In the genomic region with DNA sequence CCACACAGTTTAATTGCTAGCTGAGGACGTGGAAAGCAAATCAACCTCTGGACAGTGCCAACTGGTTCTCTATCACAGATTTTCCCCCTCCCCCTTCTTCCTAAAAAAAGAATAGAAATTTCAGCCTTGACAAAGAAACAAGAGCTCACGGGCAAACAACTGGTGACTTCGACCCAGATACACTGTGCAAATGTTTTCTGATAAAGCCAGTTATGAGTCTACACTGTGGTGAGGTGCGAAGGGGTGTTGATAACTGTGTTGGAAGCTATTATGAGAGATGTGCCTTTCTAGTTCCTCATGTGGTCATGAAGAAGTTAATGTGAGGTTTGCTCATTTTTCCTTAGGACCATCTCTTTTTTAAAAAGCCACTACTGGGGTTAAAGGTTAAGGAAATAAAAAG, we compare ENCODE assay signal across 21 mouse cellular contexts. TPM values are rescaled to one million over a fixed set of nuclear protein-coding genes. Genes with fewer than 3 reads are reported as not detected.
DNase-seq lines count a peak whose midpoint lies in the region; ATAC-seq and TF ChIP-seq lines count a peak whose summit lies in the region.
"Had no signal": no experiment of that assay in that cellular context is flagged by ENCODE, and none has a peak within 500 bp of the region (broad histone marks: within the 10 kb centered on the region; RNA-seq: fewer than 3 reads in every experiment).

No protein-coding gene starts in this region.

- no peak overlapping the region for H3K27ac ChIP-seq in stomach, embryonic 14.5 days (ENCODE audit: low read length)
- no peak overlapping the region for H3K27ac ChIP-seq in stomach, embryonic 15.5 days
- H3K27ac ChIP-seq in stomach, postnatal 0 days (replicated peaks) = no peak overlapping the region
- no peak overlapping the region for H3K27ac ChIP-seq in liver, embryonic 11.5 days (ENCODE audit: low read depth, low read length)

- 0 out of 2 replicates have a peak, but pooled peaks have one; percentile 46 for ATAC-seq in stomach, embryonic 14.5 days (ENCODE audit: insufficient number of reproducible peaks, insufficient read depth, low FRiP score, low read depth)
- ATAC-seq in stomach, embryonic 15.5 days (ENCODE audit: insufficient read depth, low FRiP score, low read depth) = peak; percentile 71; the same call in 1 of the 2 replicates
- peak; percentile 85 for ATAC-seq in stomach, postnatal 0 days (ENCODE audit: low FRiP score, low TSS enrichment)
- ATAC-seq in liver, embryonic 11.5 days (replicated peaks; ENCODE audit: low FRiP score) = no peak
- ATAC-seq: activated CD4-positive, CD25-positive, alpha-beta regulatory T cell, adult 4 months; CD4-positive, CD25-positive, alpha-beta regulatory T cell, adult 4 months; Patski had no signal

- no peak overlapping the region for H3K9ac ChIP-seq in stomach, embryonic 14.5 days (replicated peaks; ENCODE audit: low read depth, low read length)
- H3K9ac ChIP-seq in stomach, embryonic 15.5 days = no peak overlapping the region
- no peak overlapping the region for H3K9ac ChIP-seq in stomach, postnatal 0 days (ENCODE audit: low read length)
- no peak overlapping the region for H3K9ac ChIP-seq in liver, embryonic 11.5 days (ENCODE audit: low read depth, low read length)

- no peaks in the 10 kb centered on the region for H3K9me3 ChIP-seq in stomach, embryonic 14.5 days (ENCODE audit: control insufficient read depth, low read depth, low read length)
- no peaks in the 10 kb centered on the region for H3K9me3 ChIP-seq in stomach, embryonic 15.5 days
- H3K9me3 ChIP-seq in stomach, postnatal 0 days (ENCODE audit: control insufficient read depth, low read length) = no peaks in the 10 kb centered on the region
- H3K9me3 ChIP-seq in liver, embryonic 11.5 days (ENCODE audit: control insufficient read depth, low read length) = no peaks in the 10 kb centered on the region
- H3K9me3 ChIP-seq: G1E had no signal

- no peaks in the 10 kb centered on the region for H3K4me1 ChIP-seq in stomach, embryonic 14.5 days (ENCODE audit: control insufficient read depth, insufficient read depth, low read length)
- no peaks in the 10 kb centered on the region for H3K4me1 ChIP-seq in stomach, embryonic 15.5 days
- no peaks in the 10 kb centered on the region for H3K4me1 ChIP-seq in stomach, postnatal 0 days (replicated peaks; ENCODE audit: control insufficient read depth, insufficient read depth)
- H3K4me1 ChIP-seq in liver, embryonic 11.5 days (replicated peaks; ENCODE audit: control insufficient read depth, insufficient read depth, low read length) = no peaks in the 10 kb centered on the region

- TF ChIP-seq EP300 in stomach, postnatal 0 days (optimal IDR thresholded peaks at IDR 0.05) = no peak

- H3K4me2 ChIP-seq in stomach, embryonic 14.5 days (replicated peaks; ENCODE audit: low read depth, low read length) = no peak overlapping the region
- no peak overlapping the region for H3K4me2 ChIP-seq in stomach, embryonic 15.5 days
- no peak overlapping the region for H3K4me2 ChIP-seq in stomach, postnatal 0 days (replicated peaks; ENCODE audit: low read depth)
- no peak overlapping the region for H3K4me2 ChIP-seq in liver, embryonic 11.5 days

- TF ChIP-seq CTCF in stomach, postnatal 0 days (IDR thresholded peaks at IDR 0.05; ENCODE audit: low read depth) = no peak

- no peaks in the 10 kb centered on the region for H3K36me3 ChIP-seq in stomach, embryonic 14.5 days (ENCODE audit: control insufficient read depth, insufficient read depth, low read length)
- no peaks in the 10 kb centered on the region for H3K36me3 ChIP-seq in stomach, embryonic 15.5 days
- H3K36me3 ChIP-seq in stomach, postnatal 0 days (ENCODE audit: control insufficient read depth, insufficient read depth, low read length) = no peaks in the 10 kb centered on the region
- no peaks in the 10 kb centered on the region for H3K36me3 ChIP-seq in liver, embryonic 11.5 days (ENCODE audit: control insufficient read depth, insufficient read depth, low read length)
- H3K36me3 ChIP-seq: G1E had no signal

- no peaks in the 10 kb centered on the region for H3K27me3 ChIP-seq in stomach, embryonic 14.5 days (ENCODE audit: control insufficient read depth, insufficient read depth, low read length)
- H3K27me3 ChIP-seq in stomach, embryonic 15.5 days (replicated peaks) = no peaks in the 10 kb centered on the region
- no peaks in the 10 kb centered on the region for H3K27me3 ChIP-seq in stomach, postnatal 0 days (ENCODE audit: control insufficient read depth, insufficient read depth, low read length)
- no peaks in the 10 kb centered on the region for H3K27me3 ChIP-seq in liver, embryonic 11.5 days (replicated peaks; ENCODE audit: control insufficient read depth, insufficient read depth, low read length)
- H3K27me3 ChIP-seq: CH12.LX had no signal

- 72% methylated on average over 4 of the region's 4 CpGs for WGBS in stomach, embryonic 14.5 days
- 66% methylated on average over 4 of the region's 4 CpGs for WGBS in stomach, embryonic 15.5 days
- WGBS in stomach, postnatal 0 days = 51% methylated on average over 4 of the region's 4 CpGs
- WGBS in liver, embryonic 11.5 days = 69% methylated on average over 4 of the region's 4 CpGs

- no peak overlapping the region for H3K4me3 ChIP-seq in stomach, embryonic 14.5 days (ENCODE audit: low read depth, low read length)
- H3K4me3 ChIP-seq in stomach, embryonic 15.5 days (replicated peaks) = no peak overlapping the region
- H3K4me3 ChIP-seq in stomach, postnatal 0 days (ENCODE audit: low read depth, low read length) = no peak overlapping the region
- no peak overlapping the region for H3K4me3 ChIP-seq in liver, embryonic 11.5 days (ENCODE audit: low read depth, low read length)

- DNase-seq in stomach, postnatal 0 days (ENCODE audit: low spot score) = no peak
- DNase-seq in kidney, postnatal 14 days = no peak
- no peak for DNase-seq in liver, embryonic 11.5 days (ENCODE audit: low spot score)
- DNase-seq in right cerebral cortex, postnatal 4 days = no peak
- DNase-seq: adrenal gland, adult 2 months; adrenal gland, adult 8-10 months; adrenal gland, postnatal 10 days; adrenal gland, postnatal 14 days; adrenal gland, postnatal 25 days; adrenal gland, postnatal 36 days; B cell, adult 2 months; cerebellum, adult 11 months; cerebellum, adult 11-12 months; cerebellum, adult 18-20 months had no signal

RNA-seq across cellular contexts. Expression of a gene that starts 10.5 kb away (rescaled TPM):
- polyA plus RNA-seq in stomach, embryonic 14.5 days (2014; fragmentation: Nextera tagmentation; extraction: Ambion mirVana) = 2.3 and 4.1 TPM in 2 replicates
- 3.2 and 5.3 TPM in 2 replicates for polyA plus RNA-seq in stomach, embryonic 15.5 days (2015; fragmentation: Nextera tagmentation; extraction: Ambion mirVana)
- 27.4 and 31.4 TPM in 2 replicates for polyA plus RNA-seq in stomach, postnatal 0 days (2015; fragmentation: Nextera tagmentation; extraction: Ambion mirVana)
- not detected in 2 replicates for polyA plus RNA-seq in liver, embryonic 11.5 days (2014; fragmentation: Nextera tagmentation; extraction: Ambion mirVana)
- polyA plus RNA-seq: activated CD4-positive, CD25-positive, alpha-beta regulatory T cell, adult 4 months; adrenal gland, adult 2 months; CD4-positive, CD25-positive, alpha-beta regulatory T cell, adult 4 months; G1E; Patski had no signal

RNA-seq across cellular contexts. Expression of a gene that starts 54.2 kb away (rescaled TPM):
- 0.18 and 0.43 TPM in 2 replicates for polyA plus RNA-seq in stomach, embryonic 14.5 days (2014; fragmentation: Nextera tagmentation; extraction: Ambion mirVana)
- polyA plus RNA-seq in stomach, embryonic 15.5 days (2015; fragmentation: Nextera tagmentation; extraction: Ambion mirVana) = 0.52 and 0.73 TPM in 2 replicates
- 0.15 and 0.16 TPM in 2 replicates for polyA plus RNA-seq in stomach, postnatal 0 days (2015; fragmentation: Nextera tagmentation; extraction: Ambion mirVana)
- polyA plus RNA-seq in liver, embryonic 11.5 days (2014; fragmentation: Nextera tagmentation; extraction: Ambion mirVana) = 0.69 and 1.2 TPM in 2 replicates
- polyA plus RNA-seq: adrenal gland, adult 2 months; G1E had no signal
